In genomic region chr6:122492479-122492878, GRCm38 (mm10) we compare ENCODE assay signal across 8 mouse cellular contexts. TPM values are rescaled to one million over a fixed set of nuclear protein-coding genes. Genes with fewer than 3 reads are reported as not detected.
A peak's percentile ranks its signal among the peaks of the same experiment; 100 is the strongest.
DNase-seq lines count a peak whose midpoint lies in the region; ATAC-seq and TF ChIP-seq lines count a peak whose summit lies in the region.
"Had no signal": no experiment of that assay in that cellular context is flagged by ENCODE, and none has a peak within 500 bp of the region (broad histone marks: within the 10 kb centered on the region; RNA-seq: fewer than 3 reads in every experiment).

No protein-coding gene starts in this region.

- WGBS in kidney, postnatal 0 days: 32% methylated on average over 6 of the region's 6 CpGs
- 24% methylated on average over 6 of the region's 6 CpGs for WGBS in forebrain, embryonic 13.5 days
- 11% methylated on average over 6 of the region's 6 CpGs for WGBS in midbrain, embryonic 13.5 days

- no peaks in the 10 kb centered on the region for H3K36me3 ChIP-seq in kidney, postnatal 0 days (ENCODE audit: insufficient read depth, low read length)
- no peaks in the 10 kb centered on the region for H3K36me3 ChIP-seq in forebrain, embryonic 13.5 days (ENCODE audit: poor library complexity, severe bottlenecking)
- no peaks in the 10 kb centered on the region for H3K36me3 ChIP-seq in midbrain, embryonic 13.5 days
- H3K36me3 ChIP-seq: hindbrain, embryonic 15.5 days had no signal

- H3K9me3 ChIP-seq in kidney, postnatal 0 days (replicated peaks; ENCODE audit: low read length): no peaks in the 10 kb centered on the region
- no peaks in the 10 kb centered on the region for H3K9me3 ChIP-seq in forebrain, embryonic 13.5 days (replicated peaks)
- no peaks in the 10 kb centered on the region for H3K9me3 ChIP-seq in midbrain, embryonic 13.5 days
- H3K9me3 ChIP-seq: hindbrain, embryonic 15.5 days had no signal

- TF ChIP-seq CTCF in kidney, postnatal 0 days (IDR thresholded peaks at IDR 0.05; ENCODE audit: low read depth): no peak

- H3K4me2 ChIP-seq in kidney, postnatal 0 days (ENCODE audit: low read length): peak overlapping the region; percentile 55; the same call in 1 of the 2 replicates
- no peak overlapping the region for H3K4me2 ChIP-seq in forebrain, embryonic 13.5 days
- H3K4me2 ChIP-seq in midbrain, embryonic 13.5 days (replicated peaks): peak overlapping the region; percentile 58

- ATAC-seq in kidney, postnatal 0 days (replicated peaks; ENCODE audit: low FRiP score, low read depth): no peak
- no peak for ATAC-seq in forebrain, embryonic 13.5 days
- no peak for ATAC-seq in midbrain, embryonic 13.5 days

- no peak overlapping the region for H3K4me3 ChIP-seq in kidney, postnatal 0 days (replicated peaks; ENCODE audit: low read depth, low read length)
- 0 out of 2 replicates have a peak overlapping the region, but pooled peaks have one; percentile 41 for H3K4me3 ChIP-seq in forebrain, embryonic 13.5 days
- H3K4me3 ChIP-seq in midbrain, embryonic 13.5 days (replicated peaks): no peak overlapping the region

- no peak overlapping the region for H3K9ac ChIP-seq in kidney, postnatal 0 days (ENCODE audit: low read depth, low read length)
- no peak overlapping the region for H3K9ac ChIP-seq in forebrain, embryonic 13.5 days
- no peak overlapping the region for H3K9ac ChIP-seq in midbrain, embryonic 13.5 days (replicated peaks)

- no peaks in the 10 kb centered on the region for H3K27me3 ChIP-seq in kidney, postnatal 0 days (ENCODE audit: insufficient read depth, low read length)
- H3K27me3 ChIP-seq in forebrain, embryonic 13.5 days: no peaks in the 10 kb centered on the region
- H3K27me3 ChIP-seq in midbrain, embryonic 13.5 days: peaks cover 3% of the 10 kb centered on the region; the same call in 1 of the 2 replicates
- H3K27me3 ChIP-seq: hindbrain, embryonic 15.5 days had no signal

- intact Hi-C loops in left cerebral cortex, postnatal 4 days (cut with DNase I): no loop called here

- H3K27ac ChIP-seq in kidney, postnatal 0 days: no peak overlapping the region
- H3K27ac ChIP-seq in forebrain, embryonic 13.5 days: no peak overlapping the region
- no peak overlapping the region for H3K27ac ChIP-seq in midbrain, embryonic 13.5 days

- DNase-seq in kidney, postnatal 0 days (ENCODE audit: low spot score): no peak
- no peak for DNase-seq in kidney, adult 18-20 months
- DNase-seq in embryo, embryonic 11 days: peak; percentile 22
- no peak for DNase-seq in left cerebral cortex, postnatal 4 days
- DNase-seq in left cerebral cortex, adult 9 months (ENCODE audit: low spot score in 2 of 2): no peak

- H3K4me1 ChIP-seq in kidney, postnatal 0 days (replicated peaks; ENCODE audit: insufficient read depth, low read length): 0 out of 2 replicates have a peak, but pooled peaks cover 12% of the 10 kb centered on the region
- peaks cover 44% of the 10 kb centered on the region for H3K4me1 ChIP-seq in forebrain, embryonic 13.5 days
- H3K4me1 ChIP-seq in midbrain, embryonic 13.5 days (replicated peaks): peaks cover 54% of the 10 kb centered on the region

RNA-seq across cellular contexts. Expression of gene Rimklb, which starts 6.1 kb away (rescaled TPM):
- polyA plus RNA-seq in kidney, postnatal 0 days (2015; fragmentation: Nextera tagmentation; extraction: Ambion mirVana): 6.6 and 9.8 TPM in 2 replicates
- polyA plus RNA-seq in forebrain, embryonic 13.5 days (2015; fragmentation: Nextera tagmentation; extraction: Ambion mirVana): 81.1 and 81.7 TPM in 2 replicates
- 98.2 and 104 TPM in 2 replicates for polyA plus RNA-seq in midbrain, embryonic 13.5 days (2015; fragmentation: Nextera tagmentation; extraction: Ambion mirVana)
- 100 to 1,000 TPM; 392 to 432 TPM for total RNA-seq in left cerebral cortex, postnatal 4 days (2021)

RNA-seq across cellular contexts. Expression of gene Mfap5, which starts 13.2 kb away (rescaled TPM):
- 42.4 and 47.0 TPM in 2 replicates for polyA plus RNA-seq in kidney, postnatal 0 days (2015; fragmentation: Nextera tagmentation; extraction: Ambion mirVana)
- polyA plus RNA-seq in forebrain, embryonic 13.5 days (2015; fragmentation: Nextera tagmentation; extraction: Ambion mirVana): 1.0 and 1.2 TPM in 2 replicates
- 1.7 and 1.8 TPM in 2 replicates for polyA plus RNA-seq in midbrain, embryonic 13.5 days (2015; fragmentation: Nextera tagmentation; extraction: Ambion mirVana)
- 1 to 10 TPM; 1.5 to 2.1 TPM for total RNA-seq in left cerebral cortex, postnatal 4 days (2021)

Comparison
In these comparisons a context has a peak if more than half of its experiments do, and no peak if none do; other contexts are left out.
1. RNA of gene Mfap5, which starts 13.2 kb away (polyA plus RNA-seq): 42.4 to 47.0 TPM in kidney, postnatal 0 days; 1.7 to 1.8 TPM in midbrain, embryonic 13.5 days and 1.0 to 1.2 TPM in forebrain, embryonic 13.5 days; every median in the first group is over 10 times any median in the second.